Mouse (Mus musculus) adrenal gland, postnatal 25 days (tissue): Measurements from ENCODE around the gene Rgcc. TPM values are rescaled to one million over a fixed set of nuclear protein-coding genes. Genes with fewer than 3 reads are reported as not detected.

Source experiments
- DNase-seq: peaks from one replicate; pipeline ENCODE4 v3.0.0; 2021; ENCODE audit warnings: mixed read lengths
- long read RNA-seq: library from polyadenylated mRNA; stranded (forward); transcript quantifications from one replicate; pipeline ENCODE4 v2.0.0, GENCODE M21; 2021
- total RNA-seq: library from RNA; stranded (reverse); gene quantifications from 2 replicates; pipeline ENCODE4 v1.2.3, GENCODE M21; 2021

Rgcc gene
- 92.6 and 100 TPM in 2 replicates for total RNA-seq
- long read RNA-seq, transcript Rgcc-201 (5 exons, 918 nt) = major isoform, 162 of 174 reads
- long read RNA-seq, partial matches to known transcripts = 8 of 174 reads
- long read RNA-seq, other reads (novel, unspliced or antisense) = 4 of 174 reads

DNA sequence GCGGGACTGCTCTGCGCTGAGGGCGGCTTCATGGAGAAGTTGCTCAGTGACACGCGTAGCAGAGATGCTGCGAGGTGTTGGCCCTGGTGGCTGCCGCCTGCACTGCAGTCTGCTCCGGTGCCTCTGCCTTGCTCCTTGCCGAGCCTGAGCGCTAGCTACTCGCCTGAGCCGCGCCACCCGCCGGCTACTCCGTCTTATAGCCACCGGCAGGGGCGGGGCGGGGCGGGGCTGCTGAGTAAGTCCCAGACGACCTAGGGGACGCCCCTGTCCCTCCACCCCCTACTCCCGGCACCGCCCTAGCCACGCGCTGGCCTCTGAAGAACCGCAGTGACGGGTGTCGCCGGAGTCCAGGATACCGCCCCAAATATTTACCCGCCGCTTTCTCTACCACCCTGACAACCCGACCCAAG lies at the start of gene Rgcc:
Rgcc (minus strand) TSS at position 180 of the 410 bp plus-strand sequence.
- DNase-seq = peak; percentile 95

DNA sequence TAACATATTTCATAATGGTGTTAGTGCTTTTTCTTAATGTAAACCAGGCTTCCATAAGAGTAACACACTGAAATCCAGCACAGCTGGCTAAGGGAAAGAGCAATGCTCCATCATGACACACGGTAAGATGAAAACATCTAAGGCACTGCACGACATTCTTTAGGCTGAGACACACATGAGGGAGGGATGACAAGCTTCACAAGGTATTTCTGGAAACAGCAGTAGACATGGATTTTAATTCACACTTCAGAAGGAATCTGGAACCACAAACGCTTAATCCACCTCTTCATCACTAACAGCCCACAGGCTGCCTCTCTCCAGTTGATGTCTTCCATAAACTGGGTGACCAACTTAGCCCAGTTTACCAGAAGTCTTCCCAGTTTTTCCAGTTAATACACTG lies 44.9 kb upstream of the Rgcc start:
- DNase-seq = no peak

DNA sequence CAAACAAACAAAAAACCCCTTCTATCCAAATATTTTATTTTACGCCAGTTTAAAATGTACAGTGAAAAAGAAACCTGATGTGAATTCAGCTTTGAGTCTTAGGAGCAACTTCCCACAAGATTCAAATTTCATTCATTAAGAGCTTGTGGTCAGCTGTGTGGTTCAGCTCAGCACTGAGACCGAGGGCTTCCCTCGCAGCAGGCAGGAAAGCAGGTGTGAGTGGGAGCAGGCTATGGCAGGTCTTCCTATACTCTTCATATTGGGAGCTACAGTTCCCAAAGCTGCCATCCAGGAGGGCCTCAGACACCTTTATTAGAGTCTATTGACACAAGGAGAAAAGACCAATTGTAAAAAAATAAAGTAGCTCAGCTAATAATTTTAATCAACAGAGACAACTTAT lies 34.2 kb upstream of the Rgcc start:
- no peak for DNase-seq

DNA sequence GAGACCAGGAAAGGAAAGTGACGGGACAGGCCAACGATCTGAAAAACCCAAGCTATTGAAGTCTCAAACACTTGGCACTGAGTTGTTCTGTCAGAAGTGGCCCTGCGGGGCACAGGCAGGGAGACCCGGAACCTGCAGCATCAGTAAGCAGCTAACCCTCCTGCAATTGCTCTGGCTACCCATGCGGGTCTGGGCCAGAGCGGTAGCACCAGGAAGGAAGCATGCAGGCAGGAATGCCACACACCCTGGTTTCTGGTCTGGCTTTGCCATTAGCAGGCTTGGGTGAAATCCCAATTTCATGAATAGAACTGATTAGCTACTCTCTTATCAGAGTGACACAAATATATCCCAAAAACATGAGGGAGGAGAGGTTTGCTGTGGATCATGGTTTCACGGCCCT lies 30.5 kb upstream of the Rgcc start:
- no peak for DNase-seq

DNA sequence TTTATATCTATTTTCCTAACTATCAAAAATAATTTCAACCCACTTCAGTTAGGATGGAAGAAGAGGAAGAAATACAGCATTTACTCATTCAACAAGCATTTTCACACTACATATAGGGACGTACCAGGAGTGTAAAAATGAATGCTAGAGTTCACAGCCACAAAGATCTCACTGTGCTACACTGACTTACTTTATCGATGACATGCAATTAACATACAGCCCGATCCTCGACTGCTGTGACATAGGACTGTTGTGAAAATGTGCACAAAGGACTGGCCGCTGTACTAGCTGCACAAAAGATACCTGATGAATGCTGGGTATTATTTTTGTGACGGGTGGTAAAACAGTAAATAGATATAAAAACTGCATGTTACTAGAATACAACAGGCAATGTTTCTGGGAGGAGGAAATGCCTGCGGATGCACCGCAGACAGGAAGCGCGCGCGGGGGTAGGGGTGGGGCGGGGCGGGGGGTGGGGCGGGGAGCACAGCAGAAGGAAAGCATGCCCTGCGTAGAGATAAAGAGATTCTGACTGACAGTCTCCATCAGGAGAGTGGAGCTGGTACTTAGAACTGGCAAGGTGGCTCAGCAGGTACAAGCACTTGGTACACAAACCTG lies 29.6 kb upstream of the Rgcc start:
- no peak for DNase-seq

DNA sequence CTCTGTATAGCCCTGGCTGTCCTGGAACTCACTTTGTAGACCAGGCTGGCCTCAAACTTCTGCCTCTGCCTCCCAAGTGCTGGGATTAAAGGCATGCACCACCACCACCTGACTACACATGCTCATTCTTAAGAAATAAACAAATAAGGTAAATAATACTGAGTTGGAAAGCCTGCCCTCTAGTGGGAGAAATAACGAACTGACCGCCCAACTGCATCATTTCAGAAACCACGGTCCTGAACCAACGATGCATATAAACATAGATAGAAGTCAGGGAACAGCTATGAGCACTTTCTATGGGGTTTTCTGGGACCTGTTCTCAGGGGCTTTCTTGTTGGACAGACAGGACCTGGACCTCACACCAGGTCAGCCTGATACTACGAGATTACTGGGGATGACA lies 25.6 kb upstream of the Rgcc start:
- DNase-seq = no peak

DNA sequence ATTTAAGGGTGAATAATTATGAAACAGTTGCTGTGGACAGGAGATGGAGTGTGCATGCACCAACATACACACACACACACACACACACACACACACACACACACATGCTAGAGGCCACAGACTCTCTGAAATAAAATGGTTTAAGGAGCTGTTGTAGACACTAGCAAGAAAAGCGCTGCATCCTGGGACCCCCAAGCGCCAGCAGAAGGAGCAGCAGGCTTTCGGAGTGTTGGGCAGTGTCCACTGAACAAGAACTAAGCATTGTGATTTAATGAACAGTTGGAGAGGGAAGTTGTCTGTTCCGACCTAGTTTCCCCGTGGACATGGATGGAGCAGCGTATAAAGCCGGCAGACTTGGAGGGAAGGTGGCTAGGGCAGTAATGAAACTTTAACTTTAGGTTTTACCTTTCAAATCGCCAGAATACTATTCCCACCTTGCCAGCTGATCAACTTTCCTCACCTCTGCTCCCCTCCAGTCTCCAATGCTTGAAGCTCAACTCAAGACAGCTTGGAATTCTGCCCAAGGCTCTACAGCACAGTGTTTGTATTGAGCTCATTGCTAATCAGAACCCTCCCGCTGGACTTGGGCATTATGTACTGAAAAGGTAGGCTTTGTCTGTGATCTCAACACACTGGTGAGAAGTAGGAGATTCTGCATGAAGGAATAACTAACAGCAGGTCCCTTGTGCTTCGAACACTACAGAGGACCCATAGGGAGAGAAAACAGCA lies 22.8 kb upstream of the Rgcc start:
- DNase-seq = no peak

DNA sequence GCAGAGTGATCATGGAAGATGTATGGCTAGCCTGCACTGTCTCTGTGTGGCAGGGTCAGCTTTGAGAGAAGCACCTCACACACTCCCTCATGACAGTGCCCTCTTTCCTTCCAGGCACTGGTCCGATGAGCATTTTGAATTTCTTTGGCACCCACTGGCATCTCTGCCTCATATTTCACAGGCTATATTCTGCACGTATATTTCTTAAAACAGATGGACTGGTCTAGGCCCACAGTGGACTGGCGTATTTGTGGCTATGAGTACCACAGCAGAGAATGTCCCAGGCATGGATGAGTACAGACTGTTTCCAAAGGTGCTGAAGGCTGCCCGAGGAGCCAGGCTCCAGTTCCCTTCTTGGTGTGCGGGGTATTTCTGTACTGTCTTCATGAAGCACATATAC lies 20.4 kb upstream of the Rgcc start:
- DNase-seq = no peak

DNA sequence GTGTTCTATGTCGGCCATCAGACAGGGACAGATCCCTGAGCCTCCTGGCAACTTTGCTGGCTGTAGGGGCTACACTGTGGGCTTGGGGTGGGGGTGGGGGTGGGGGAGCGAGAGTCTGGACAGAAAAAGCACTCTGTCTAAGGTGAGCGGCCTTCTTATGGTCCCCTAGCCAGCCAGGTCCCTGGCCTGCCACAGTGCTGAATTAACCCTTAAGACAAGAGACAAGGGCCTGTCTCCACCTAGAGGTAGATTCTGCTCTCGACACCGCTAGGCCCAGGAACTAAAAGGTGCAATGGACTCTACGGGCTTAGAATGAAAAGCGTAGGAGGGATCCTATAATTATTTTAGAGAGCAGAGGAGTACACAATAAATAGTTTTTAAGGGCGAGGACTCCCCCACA lies 19.7 kb upstream of the Rgcc start:
- DNase-seq = no peak

DNA sequence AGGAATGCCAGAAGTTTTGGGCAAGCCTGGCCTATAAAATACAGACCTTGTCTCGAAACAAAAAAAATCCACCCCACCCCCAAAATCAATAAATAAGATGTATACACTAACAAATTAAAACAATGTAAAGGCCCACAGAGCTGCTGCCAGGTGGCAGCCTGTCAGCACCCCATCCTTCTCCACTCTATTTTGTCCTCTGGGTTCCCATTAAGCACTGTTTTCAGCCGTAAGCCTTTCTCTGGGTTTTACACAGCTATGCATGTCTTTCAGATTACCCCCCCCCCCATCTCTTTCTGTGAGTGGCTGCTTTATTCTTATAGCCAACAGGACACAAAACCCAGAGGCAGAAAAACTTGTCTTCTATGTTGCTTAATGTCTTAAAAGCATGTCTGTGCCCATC lies 16.2 kb upstream of the Rgcc start:
- DNase-seq = no peak

DNA sequence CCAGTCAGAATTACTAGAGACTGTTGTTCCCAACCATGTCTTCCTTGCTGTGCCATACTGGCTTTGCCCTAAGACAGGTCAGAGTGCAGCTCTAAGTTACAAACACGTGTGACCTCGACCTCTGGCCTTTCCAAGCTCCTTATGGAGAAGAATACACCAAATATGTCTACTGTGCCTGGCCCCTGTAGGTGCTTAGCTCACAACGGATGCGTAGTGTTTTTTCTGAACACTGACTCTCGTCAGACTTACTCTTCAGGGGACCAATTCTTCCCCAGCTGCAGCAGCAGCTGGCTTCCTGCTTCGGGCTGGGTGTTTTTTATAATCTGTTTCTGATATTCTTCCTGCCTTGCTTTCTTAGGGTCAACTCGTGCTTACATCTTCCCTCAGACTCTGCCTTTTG lies 14.4 kb upstream of the Rgcc start:
- no peak for DNase-seq

DNA sequence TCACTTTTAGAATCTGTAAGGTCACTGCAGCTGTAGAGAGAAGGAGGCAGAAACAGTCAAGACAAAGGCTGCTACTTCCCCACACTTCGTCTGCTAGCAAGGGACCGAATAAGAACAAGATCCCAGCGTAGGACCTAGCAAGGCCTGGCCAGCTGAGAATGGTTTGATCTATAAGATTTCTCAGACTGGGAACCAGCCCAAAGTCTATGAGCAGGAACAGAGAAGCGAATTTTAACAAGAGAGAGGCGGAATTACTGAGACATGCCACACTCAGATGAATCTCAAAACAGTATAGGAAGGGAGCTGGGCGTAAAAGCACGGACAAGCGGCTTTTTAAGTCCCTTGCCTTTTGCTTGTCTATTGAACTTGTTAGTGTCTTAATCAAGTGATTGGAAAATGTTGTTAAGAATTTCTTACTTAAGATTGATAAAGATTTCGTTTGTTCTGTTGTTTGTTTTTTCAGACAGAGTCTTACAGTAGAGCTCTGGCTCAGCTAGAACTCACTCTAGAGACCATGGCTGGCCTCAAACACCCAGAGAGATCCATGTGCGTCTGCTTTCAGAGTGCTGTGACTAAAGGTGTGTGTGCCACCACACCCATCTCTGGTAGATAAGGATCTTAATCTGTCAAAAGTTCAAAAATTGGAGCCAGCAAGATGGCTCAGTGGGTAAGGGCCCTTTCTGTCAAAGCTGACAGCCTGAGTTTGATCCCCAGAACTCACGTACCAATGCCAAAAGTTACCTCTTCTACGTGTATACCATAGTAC lies 13.0 kb upstream of the Rgcc start:
- no peak for DNase-seq

DNA sequence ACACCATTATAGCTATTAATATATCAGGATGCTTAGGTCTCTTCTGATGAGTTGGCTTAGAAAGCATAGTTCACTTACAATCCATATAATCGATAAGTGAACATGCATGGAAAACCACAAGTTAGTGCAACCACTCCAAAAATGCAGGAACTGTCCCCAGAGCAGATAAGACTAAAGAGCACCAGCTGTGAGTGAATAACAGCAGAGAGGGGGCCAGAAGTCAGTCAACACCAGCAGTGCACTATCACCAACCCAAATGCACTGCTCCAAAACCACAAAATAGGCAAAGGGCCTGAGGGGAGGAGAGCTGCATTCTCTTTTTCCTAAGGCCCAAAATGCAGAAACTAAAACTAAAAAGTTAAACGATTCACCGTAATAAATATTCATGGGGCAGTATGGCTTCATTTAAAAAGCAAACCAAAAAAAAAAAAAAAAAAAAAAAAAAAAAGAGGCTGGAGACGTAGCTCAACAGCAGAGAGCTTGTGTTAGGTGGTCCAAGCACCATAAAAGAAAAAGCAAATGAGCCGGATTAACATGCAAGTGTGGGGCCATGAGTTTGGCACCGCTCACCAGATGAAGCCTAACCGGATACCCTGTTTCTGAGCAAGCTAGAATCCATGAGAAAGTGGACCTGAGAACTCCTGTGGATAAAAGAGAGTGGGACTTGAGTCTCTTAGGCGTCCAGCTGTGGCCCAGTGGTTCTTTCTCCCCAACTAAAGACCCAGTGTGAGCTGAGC lies 12.2 kb upstream of the Rgcc start:
- no peak for DNase-seq

DNA sequence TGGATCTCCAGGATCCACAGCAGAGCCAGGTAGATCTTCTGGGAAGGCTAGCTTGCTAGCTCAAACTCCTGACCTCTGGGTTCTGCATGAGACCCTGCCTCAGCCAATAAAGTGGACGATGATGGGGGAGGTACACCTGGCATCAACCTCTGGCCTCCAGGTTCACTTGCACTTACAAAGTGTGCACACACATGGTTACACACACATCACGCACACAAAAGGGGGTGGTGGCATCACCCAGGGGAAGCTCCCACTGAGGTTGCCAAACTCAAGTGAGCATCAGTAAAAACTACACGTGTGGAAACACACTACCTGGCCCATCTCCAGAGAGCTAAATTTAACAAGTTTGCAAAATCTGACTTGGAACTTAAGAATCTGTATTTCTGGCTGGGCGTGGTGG lies 11.3 kb upstream of the Rgcc start:
- no peak for DNase-seq

DNA sequence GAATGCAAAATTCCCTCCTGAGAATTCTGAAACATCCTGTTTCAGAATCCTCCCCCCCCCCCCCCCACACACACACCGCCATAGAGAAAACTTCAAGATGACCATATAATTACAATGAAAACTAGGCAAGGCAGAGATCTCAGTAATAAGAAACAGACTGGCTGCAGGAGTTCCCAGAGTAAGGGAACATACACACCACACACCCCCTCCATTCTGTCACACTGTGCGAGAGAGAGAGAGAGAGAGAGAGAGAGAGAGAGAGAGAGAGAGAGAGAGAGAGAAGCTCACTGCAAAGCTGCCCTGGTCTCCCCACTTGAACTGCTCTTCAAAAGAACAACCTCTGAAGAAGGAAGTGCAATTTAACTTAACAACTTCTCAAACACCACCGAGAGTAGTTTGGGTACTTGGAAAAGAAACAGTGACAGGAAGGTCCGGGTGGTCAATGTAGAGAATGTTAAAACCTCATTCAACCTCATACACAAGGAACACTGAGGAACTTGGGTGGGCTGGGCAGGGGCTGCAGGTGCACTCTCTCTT lies 10.5 kb upstream of the Rgcc start:
- no peak for DNase-seq

DNA sequence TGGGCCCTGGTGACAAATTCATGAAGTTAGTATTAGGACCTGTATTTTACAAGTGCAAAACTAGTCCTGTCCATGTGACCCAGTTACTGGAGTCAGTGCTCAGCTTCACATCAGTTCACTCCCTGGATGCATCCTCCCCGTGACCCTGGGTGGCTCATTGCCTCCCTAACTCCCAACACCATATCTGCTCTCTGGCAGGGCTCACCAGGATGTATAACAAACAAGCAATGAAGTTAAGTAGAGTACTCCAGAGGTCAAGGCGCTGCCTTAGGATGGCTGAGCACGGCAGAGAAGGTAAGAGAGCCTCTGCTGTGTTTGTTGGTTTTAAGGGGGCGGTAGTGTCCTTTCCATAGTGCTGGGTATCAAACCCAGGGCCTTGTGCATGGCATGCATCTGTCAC lies 7.7 kb upstream of the Rgcc start:
- no peak for DNase-seq

DNA sequence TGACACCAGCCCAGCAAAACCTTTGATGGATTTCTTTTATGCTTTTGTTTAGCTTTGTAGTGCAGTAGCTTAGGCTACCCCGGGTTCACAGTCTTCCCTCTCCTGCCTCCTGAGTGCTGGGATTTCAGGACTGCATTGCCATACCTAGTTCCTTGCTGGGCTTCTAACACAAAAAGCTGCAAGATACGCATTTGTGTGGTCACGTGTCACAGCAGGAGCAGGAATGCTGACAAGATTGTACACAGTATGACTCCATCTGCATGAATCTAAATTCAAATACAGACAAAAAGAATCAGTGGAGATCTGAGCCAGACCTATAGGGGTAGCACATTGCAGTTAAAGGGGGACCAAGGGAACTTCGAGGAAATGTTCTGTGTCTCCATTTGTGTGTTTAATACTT lies 6.9 kb upstream of the Rgcc start:
- DNase-seq = no peak

DNA sequence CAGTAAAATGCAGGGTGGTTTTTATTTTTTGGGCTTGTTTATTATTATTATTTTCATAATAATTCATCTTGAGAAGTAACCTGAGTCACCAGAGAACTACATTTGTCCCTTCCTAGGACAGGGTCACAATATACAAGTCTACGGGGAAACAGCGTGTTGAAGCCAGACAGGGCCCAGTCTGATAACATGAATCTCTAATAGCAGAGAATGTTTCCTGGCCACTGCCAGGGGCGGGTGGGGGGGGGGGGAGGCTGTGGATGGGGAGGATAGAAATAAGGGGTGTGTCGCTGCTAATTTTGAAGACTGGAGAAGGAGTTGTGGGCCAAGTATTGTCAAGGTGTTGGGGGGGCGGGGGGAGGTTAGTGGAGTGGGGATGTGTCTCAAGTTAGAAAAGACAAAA lies 6.5 kb upstream of the Rgcc start:
- DNase-seq = no peak

DNA sequence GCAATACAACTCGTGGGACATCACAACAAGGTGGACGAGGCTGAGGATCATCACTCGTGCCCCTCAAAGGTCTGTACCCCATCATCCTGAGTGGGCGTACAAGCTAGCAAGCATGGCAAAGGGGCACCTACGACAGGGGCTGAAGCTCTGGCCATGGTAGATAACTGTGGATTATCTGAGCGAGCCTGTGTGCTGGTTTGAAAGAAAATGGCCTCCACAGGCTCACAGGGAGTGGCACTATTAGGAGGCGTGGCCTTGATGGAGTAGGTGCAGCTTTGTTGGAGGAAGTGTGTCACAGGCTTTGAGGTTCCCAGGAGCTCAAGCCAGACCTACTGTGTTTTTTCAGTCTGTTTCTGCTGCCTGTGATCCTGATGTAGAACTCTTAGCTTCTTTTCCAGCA lies 5.7 kb upstream of the Rgcc start:
- DNase-seq = no peak

DNA sequence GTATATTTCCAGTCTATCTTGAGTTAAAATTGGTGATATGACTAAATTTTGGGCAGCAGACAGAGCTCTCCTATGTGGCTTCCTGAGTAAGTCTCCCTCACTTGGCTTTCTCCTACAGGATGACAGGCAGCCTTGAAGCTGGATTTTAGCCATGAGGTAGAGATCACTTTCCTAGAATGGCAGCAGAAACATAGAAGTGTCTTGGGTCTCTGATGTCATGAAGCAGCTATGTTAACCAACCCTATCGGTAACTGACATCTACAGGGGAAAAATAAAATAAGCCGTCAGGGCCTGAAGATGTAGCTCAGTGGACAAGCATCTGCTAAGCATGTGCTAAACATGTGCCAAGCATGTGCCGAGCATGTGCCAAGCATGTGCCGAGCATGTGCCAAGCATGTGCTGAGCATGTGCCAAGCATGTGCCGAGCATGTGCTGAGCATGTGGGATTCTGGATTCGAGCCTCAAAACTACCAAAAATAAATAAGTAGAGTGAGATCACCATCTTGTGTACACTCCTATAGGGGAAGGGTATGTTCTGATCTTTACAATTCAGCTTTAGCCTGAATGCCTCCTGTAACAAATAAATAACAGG lies 3.5 kb upstream of the Rgcc start:
- no peak for DNase-seq

DNA sequence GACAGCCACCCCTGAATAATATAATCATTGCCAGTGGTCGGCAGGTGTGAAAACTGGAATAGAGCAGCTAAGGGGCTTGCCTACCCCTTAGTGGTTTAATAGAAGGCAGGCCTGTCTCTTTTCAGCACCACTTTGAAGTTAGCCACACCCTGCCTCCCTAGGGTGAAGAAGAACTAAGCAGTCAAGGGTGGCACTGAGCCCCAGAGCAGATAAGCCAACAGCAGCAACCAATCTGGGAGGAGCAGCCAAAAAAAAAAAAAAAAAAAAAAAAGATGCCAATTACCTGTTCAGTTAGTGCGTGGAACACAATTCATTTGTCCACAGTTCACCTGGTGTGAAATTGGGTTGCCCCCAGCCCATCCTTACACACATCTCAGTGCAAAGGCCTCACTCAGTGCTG lies 1.7 kb upstream of the Rgcc start:
- DNase-seq = no peak
